Mouse (Mus musculus): ENCODE measurements around the gene Marc1.

Marc1 gene

DNA sequence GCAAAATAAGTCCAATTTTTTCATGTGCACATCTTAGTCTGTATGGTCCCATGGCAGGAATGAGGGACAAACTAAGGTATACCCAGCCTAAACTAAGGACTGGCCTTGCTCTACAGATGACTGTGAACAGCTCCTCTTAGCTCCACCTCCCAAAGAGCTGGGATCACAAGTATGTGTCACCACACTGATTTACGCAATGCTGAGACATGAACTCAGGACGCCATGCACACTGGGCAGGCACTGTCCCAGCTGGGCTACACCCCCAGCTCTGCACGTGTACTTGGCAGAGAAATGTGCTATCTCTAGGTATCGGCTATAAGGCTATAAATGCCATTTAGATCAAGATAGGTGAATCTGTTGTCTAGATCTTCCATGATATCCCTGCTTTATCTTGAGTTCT, 49.1 kb downstream of the Marc1 start:
- no peak for DNase-seq

DNA sequence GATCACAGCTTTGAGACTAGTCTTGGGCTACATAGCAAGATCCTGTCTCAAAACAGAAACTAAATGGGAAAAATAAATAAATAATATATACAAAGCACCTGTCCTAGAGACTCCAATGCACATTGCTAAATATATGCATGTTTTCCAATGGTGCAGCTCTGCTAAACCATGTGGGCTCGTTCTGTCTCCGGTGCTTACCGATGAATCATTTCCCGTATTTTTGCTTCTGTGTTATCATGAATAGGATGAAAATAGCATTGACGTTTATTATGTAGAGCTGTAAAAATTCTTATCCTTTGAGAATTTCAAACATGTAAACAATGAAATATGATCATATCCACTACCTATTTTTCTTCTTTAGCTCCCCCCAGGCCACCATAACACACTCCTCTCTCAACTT, 58.4 kb downstream of the Marc1 start:
- no peak for DNase-seq

DNA sequence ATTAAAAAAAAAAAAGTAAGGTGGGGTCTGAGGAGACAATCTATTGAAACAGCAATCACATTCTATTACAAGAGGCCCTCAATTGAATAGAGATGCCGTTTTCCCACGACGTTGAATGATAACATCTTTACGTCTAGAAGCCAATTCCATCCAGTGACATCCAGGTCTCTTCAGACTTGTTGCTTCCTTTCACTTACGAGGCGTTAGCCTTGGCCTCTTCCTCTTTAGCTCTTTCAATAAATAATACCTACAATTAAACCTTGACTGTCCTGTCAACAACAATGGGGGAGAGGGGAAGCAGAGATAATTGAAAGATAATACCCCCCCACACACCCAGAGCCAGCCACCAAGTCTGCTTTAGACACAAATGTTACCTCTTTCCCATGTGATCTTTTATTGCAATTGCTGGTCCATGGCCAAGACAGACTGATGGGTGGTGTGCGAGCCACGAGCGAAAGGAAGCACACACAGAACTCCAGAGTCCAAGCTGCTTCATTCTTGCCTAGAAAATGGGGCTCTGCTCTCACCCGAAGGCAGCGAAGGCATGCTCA, 60.9 kb downstream of the Marc1 start:
- no peak for DNase-seq

DNA sequence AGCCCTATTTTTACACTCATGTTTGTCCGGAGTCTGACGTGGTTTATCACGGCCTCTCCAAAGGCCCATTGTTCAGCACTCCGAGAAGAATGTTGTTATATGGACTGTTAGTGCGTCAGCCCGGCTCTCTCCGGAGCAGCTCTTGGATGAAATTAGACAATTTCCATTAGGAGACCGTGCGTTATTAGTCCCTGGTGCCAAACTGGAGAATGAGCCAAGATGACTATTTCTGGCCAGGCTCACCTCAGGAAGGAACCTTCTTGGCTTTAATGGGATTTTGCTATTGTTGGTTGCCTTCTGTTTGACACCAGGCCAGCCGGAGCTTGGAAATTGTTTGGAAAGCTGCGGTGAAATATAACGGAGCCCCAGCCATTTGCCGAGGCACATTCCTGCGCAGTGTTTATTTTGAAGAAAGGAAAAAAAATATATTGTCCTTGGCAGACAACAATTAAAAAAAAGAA, 62.4 kb downstream of the Marc1 start:
- peak; percentile 63 to 75 for DNase-seq

DNA sequence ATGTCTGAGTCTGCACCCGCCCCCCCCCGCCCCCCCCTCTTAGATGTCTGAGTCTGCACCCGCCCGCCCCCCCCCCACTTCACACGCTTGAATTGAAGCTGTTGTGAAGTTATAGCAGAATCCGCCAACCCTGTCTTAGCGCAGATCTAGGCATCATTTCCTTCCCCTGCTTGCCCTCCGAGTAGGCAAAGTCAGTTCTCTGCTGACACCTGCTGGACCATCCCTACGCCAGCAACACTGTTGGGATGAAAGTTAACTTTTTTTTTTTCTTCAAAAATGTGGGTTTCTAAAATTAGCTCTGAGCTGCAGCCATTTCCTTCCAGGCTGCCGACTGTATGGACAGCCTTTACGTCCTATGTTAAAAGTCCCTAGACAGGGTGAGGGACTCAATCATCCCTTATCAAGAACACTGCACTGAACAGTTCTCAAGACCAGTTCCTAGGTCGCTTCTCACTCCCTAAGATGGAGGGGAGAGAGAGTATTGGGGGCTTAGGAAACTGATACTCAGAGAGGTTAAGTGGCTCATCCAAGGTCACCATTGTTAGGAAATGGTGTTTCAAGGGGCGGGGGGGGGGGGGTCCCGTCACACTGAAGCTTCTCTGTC, 73.1 kb downstream of the Marc1 start:
- peak; percentile 32 to 59 for DNase-seq

DNA sequence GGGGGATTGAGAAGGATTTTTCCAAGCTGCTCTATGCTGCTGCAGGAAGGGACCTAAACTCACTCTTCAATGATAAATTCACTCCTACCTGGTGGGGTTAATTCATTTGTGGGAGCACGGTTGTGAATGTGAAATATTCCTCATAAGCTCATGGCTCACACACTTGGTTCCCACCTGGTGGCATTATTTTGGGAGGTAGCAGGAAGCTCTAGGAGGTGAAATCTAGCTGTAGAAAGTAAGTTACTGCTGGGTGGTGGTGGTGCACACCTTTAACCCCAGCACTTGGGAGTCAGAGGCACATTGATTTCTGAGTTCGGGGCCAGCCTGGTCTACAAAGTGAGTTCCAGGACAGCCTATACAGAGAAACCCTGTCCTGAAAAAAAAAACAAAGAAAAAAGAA, 73.9 kb downstream of the Marc1 start:
- DNase-seq, result no peak
